Comparison of ENCODE assay signal across 8 mouse cellular contexts in the genomic region with DNA sequence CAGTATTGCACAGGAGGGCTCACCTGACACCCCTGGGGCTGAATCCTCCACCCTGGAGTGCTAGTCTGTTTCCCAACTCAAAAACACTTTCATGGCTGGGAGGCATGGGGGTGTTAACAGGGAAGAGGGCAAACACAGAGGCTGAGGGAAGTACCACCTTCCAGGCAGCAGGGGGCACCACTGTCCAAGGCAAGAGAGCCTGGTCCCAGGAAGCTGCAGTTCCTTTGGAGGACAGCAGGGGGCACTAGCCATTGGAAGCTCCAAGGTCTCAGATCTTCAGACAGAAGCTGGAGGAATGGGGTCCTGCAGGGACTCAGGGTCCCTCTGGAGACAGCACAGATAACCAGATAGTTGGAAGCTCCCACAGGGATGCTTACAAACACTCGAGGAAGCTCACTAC. TPM values are rescaled to one million over a fixed set of nuclear protein-coding genes. Genes with fewer than 3 reads are reported as not detected.
DNase-seq lines count a peak whose midpoint lies in the region; ATAC-seq lines count a peak whose summit lies in the region.

No protein-coding gene starts in this region.

- H3K36me3 ChIP-seq in intestine, embryonic 15.5 days: peaks cover 12% of the 10 kb centered on the region; the same call in 1 of the 2 replicates
- H3K36me3 ChIP-seq in midbrain, embryonic 12.5 days: no peaks in the 10 kb centered on the region; the same call in 1 of the 2 replicates

- no peaks in the 10 kb centered on the region for H3K9me3 ChIP-seq in intestine, embryonic 15.5 days
- no peaks in the 10 kb centered on the region for H3K9me3 ChIP-seq in midbrain, embryonic 12.5 days

- H3K4me1 ChIP-seq in intestine, embryonic 15.5 days (replicated peaks): no peaks in the 10 kb centered on the region; the same call in 1 of the 2 replicates
- peaks cover 11% of the 10 kb centered on the region for H3K4me1 ChIP-seq in midbrain, embryonic 12.5 days

- 29% methylated on average over 1 of the region's 1 CpGs for WGBS in intestine, embryonic 15.5 days
- 40% methylated on average over 1 of the region's 1 CpGs for WGBS in midbrain, embryonic 12.5 days

- ATAC-seq in intestine, embryonic 15.5 days: peak; percentile 39
- peak; percentile 49; the same call in 1 of the 2 replicates for ATAC-seq in midbrain, embryonic 12.5 days (ENCODE audit: low FRiP score, low read depth)

- no peak overlapping the region for H3K4me2 ChIP-seq in intestine, embryonic 15.5 days (replicated peaks)
- no peak overlapping the region for H3K4me2 ChIP-seq in midbrain, embryonic 12.5 days (replicated peaks)

- intact Hi-C loops in left cerebral cortex, postnatal 25 days (cut with DNase I): loop anchor here (1.0 to 2.0 kb wide), 3 partner anchors 56 to 128 kb away; no protein-coding TSS in a partner anchor

- H3K9ac ChIP-seq in intestine, embryonic 15.5 days: no peak overlapping the region
- no peak overlapping the region for H3K9ac ChIP-seq in midbrain, embryonic 12.5 days (replicated peaks)

- H3K27me3 ChIP-seq in intestine, embryonic 15.5 days (replicated peaks): no peaks in the 10 kb centered on the region
- H3K27me3 ChIP-seq in midbrain, embryonic 12.5 days: peaks cover 7% of the 10 kb centered on the region; the same call in 1 of the 2 replicates

- DNase-seq in adrenal gland, adult 18-20 months (ENCODE audit: low spot score in 2 of 2): peak; percentile 90 to 92
- peak; percentile 92 to 96 for DNase-seq in cerebellum, postnatal 25 days
- peak; percentile 91 for DNase-seq in gastrocnemius, adult 18-20 months (ENCODE audit: low spot score)
- DNase-seq in left cerebral cortex, postnatal 25 days (ENCODE audit: low spot score in 2 of 2): peak; percentile 90 to 93
- DNase-seq in skeletal muscle tissue, adult 2 months (ENCODE audit: low read depth, low spot score): peak; percentile 85
- peak; percentile 67 for DNase-seq in yolk sac, embryonic 10.5 days (ENCODE audit: low spot score)

- H3K4me3 ChIP-seq in intestine, embryonic 15.5 days (replicated peaks): no peak overlapping the region
- no peak overlapping the region for H3K4me3 ChIP-seq in midbrain, embryonic 12.5 days

- no peak overlapping the region for H3K27ac ChIP-seq in intestine, embryonic 15.5 days
- H3K27ac ChIP-seq in midbrain, embryonic 12.5 days (replicated peaks): no peak overlapping the region

RNA-seq across cellular contexts. Expression of a gene that starts 18.2 kb away (rescaled TPM):
- 1 to 10 TPM in 1 of 2 experiments, under 1 TPM in 1; 0.50 to 1.3 TPM for total RNA-seq in adrenal gland, adult 18-20 months (2021)
- total RNA-seq in gastrocnemius, adult 18-20 months (2021): under 1 TPM in 1 of 2 experiments, not detected in 1; 0.31 TPM
- polyA plus RNA-seq in intestine, embryonic 15.5 days (2015; fragmentation: Nextera tagmentation; extraction: Ambion mirVana): 0.36 and 1.1 TPM in 2 replicates
- 1 to 10 TPM in 1 of 2 experiments, under 1 TPM in 1; 0.69 to 1.7 TPM for total RNA-seq in left cerebral cortex, postnatal 25 days (2021)
- 0.24 TPM in 1 of 2 replicates, not detected in the other for polyA plus RNA-seq in midbrain, embryonic 12.5 days (2016; fragmentation: Nextera tagmentation; extraction: Ambion mirVana)

RNA-seq across cellular contexts. Expression of a gene that starts 29.6 kb away (rescaled TPM):
- total RNA-seq in adrenal gland, adult 18-20 months (2021): not detected
- total RNA-seq in gastrocnemius, adult 18-20 months (2021): not detected
- polyA plus RNA-seq in intestine, embryonic 15.5 days (2015; fragmentation: Nextera tagmentation; extraction: Ambion mirVana): not detected in 2 replicates
- not detected for total RNA-seq in left cerebral cortex, postnatal 25 days (2021)
- not detected in 2 replicates for polyA plus RNA-seq in midbrain, embryonic 12.5 days (2016; fragmentation: Nextera tagmentation; extraction: Ambion mirVana)
